17 mouse cellular contexts compared by ENCODE assay signal in the genomic region with DNA sequence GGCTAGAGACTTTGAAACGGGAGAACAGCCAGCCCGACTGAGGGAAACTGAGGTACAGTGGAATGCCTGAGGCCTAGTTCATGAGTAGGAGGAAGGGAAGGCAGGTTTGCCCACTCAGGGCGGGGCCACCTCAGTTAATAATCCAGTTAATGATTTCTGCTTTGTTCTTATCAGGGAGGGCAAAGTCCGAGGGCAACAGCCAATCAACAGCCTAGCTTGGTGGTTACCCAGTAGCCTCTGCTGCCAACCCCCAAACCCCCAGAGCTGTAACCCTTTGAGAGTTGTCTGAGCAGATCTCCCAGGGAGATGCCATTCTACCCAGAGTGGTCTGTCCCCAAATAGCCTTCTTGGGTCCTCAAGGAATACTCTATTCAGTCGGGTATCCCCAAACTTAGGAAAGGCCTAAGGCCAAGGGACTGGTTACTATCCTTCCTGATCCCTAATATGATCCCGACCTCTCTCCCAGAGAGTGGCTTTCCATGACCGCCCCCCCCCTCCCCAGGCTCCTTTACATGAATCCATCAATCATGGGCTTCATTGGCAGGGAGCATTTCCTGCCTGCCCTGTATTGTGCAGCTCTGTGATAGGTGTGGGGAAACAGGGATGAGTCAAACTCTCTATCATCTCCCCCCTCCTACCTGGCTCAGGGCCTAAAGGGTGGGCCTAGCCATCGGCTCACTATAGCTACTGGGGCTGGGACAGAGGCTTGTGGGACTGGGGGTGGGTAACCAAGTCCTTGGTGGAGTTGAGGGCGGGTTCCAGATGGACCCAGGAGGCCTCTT. TPM values are rescaled to one million over a fixed set of nuclear protein-coding genes. Genes with fewer than 3 reads are reported as not detected.
DNase-seq lines count a peak whose midpoint lies in the region; TF ChIP-seq lines count a peak whose summit lies in the region.
"Had no signal": no experiment of that assay in that cellular context is flagged by ENCODE, and none has a peak within 500 bp of the region (broad histone marks: within the 10 kb centered on the region; RNA-seq: fewer than 3 reads in every experiment).

No protein-coding gene starts in this region.

- TF ChIP-seq CTCF in kidney, adult 2 months (conservative IDR thresholded peaks at IDR 0.05; ENCODE audit: insufficient read depth, insufficient read length, low read depth, low read length) = no peak
- no peak for TF ChIP-seq CTCF in small intestine, adult 2 months (IDR thresholded peaks at IDR 0.05; ENCODE audit: extremely low read depth, insufficient read length, insufficient replicate concordance, low read depth, low read length)

- DNase-seq in NIH3T3 (ENCODE audit: low read depth) = peak; percentile 39
- DNase-seq in kidney, adult 2 months = peak; percentile 77
- peak; percentile 52 for DNase-seq in liver
- DNase-seq in gastrocnemius, adult 18-20 months (ENCODE audit: low spot score) = no peak
- DNase-seq in left cerebral cortex, postnatal 4 days = no peak
- no peak for DNase-seq in embryo, embryonic 10 days (ENCODE audit: low spot score)
- DNase-seq: adrenal gland, postnatal 25 days; cerebellum, postnatal 36 days; forebrain, postnatal 0 days; gastrocnemius, postnatal 14 days; lung, adult 18-20 months; thymus, adult 18-20 months had no signal

- no peaks in the 10 kb centered on the region for H3K27me3 ChIP-seq in kidney, adult 2 months (replicated peaks; ENCODE audit: control insufficient read depth, insufficient read depth, low read length)
- no peaks in the 10 kb centered on the region for H3K27me3 ChIP-seq in small intestine, adult 2 months (ENCODE audit: control insufficient read depth, insufficient read depth, low read length)

- no peaks in the 10 kb centered on the region; the same call in 1 of the 2 replicates for H3K4me1 ChIP-seq in kidney, adult 2 months (ENCODE audit: control insufficient read depth, insufficient read depth, low read length)
- H3K4me1 ChIP-seq in small intestine, adult 2 months (ENCODE audit: control insufficient read depth, insufficient read depth, insufficient read length, low read length) = peaks cover 30% of the 10 kb centered on the region

- TF ChIP-seq POLR2A in kidney, adult 2 months (IDR thresholded peaks at IDR 0.05; ENCODE audit: low read depth, low read length) = no peak
- TF ChIP-seq POLR2A in small intestine, adult 2 months (IDR thresholded peaks at IDR 0.05; ENCODE audit: low read depth, low read length) = no peak

- H3K4me3 ChIP-seq in kidney, adult 2 months (ENCODE audit: insufficient read depth, low read depth, low read length) = no peak overlapping the region
- no peak overlapping the region for H3K4me3 ChIP-seq in small intestine, adult 2 months (ENCODE audit: low read depth, low read length)
- H3K4me3 ChIP-seq: midbrain, embryonic 13.5 days; myocyte had no signal

- no peaks in the 10 kb centered on the region for H3K36me3 ChIP-seq in kidney, adult 2 months (ENCODE audit: control insufficient read depth, insufficient read depth, low read length)
- 0 out of 2 replicates have a peak, but pooled peaks cover 6% of the 10 kb centered on the region for H3K36me3 ChIP-seq in small intestine, adult 2 months (ENCODE audit: control insufficient read depth, insufficient read depth, low read length)
- H3K36me3 ChIP-seq: midbrain, embryonic 13.5 days had no signal

- 62% methylated on average over 9 of the region's 9 CpGs for WGBS in kidney, adult 2 months
- WGBS in small intestine, adult 2 months = 31% methylated on average over 9 of the region's 9 CpGs

- peak overlapping the region; percentile 29; the same call in 1 of the 2 replicates for H3K27ac ChIP-seq in kidney, adult 2 months (ENCODE audit: insufficient read depth, low read depth, low read length)
- peak overlapping the region; percentile 91 for H3K27ac ChIP-seq in small intestine, adult 2 months (ENCODE audit: insufficient read depth, low read depth, low read length)
- H3K27ac ChIP-seq: macrophage; midbrain, embryonic 13.5 days had no signal

- intact Hi-C loops in left cerebral cortex, postnatal 4 days (cut with DNase I) = no loop called here

RNA-seq across cellular contexts. Expression of a gene that starts 4.6 kb away (rescaled TPM):
- polyA plus RNA-seq in kidney, adult 2 months (2012; rRNA removed) = 18.8 and 24.5 TPM in 2 replicates
- polyA plus RNA-seq in small intestine, adult 2 months (2012; rRNA removed) = 58.3 and 65.5 TPM in 2 replicates
- not detected for total RNA-seq in gastrocnemius, adult 18-20 months (2021)
- 1 to 10 TPM; 1.6 to 1.8 TPM for total RNA-seq in left cerebral cortex, postnatal 4 days (2021)
- total RNA-seq: hematopoietic stem cell, adult 5-6 weeks had no signal

RNA-seq across cellular contexts. Expression of a gene that starts 32.0 kb away (rescaled TPM):
- polyA plus RNA-seq in kidney, adult 2 months (2012; rRNA removed) = 4.8 and 4.9 TPM in 2 replicates
- polyA plus RNA-seq in small intestine, adult 2 months (2012; rRNA removed) = 8.3 and 13.1 TPM in 2 replicates
- 1 to 10 TPM; 3.6 to 4.3 TPM for total RNA-seq in gastrocnemius, adult 18-20 months (2021)
- total RNA-seq in left cerebral cortex, postnatal 4 days (2021) = 10 to 100 TPM; 11.7 to 11.9 TPM

RNA-seq across cellular contexts. Expression of a gene that starts 32.2 kb away (rescaled TPM):
- polyA plus RNA-seq in kidney, adult 2 months (2012; rRNA removed) = 123 and 135 TPM in 2 replicates
- polyA plus RNA-seq in small intestine, adult 2 months (2012; rRNA removed) = 41.1 and 67.1 TPM in 2 replicates
- total RNA-seq in gastrocnemius, adult 18-20 months (2021) = 10 to 100 TPM; 83.7 to 89.8 TPM
- 100 to 1,000 TPM; 105 to 114 TPM for total RNA-seq in left cerebral cortex, postnatal 4 days (2021)

RNA-seq across cellular contexts. Expression of a gene that starts 53.3 kb away (rescaled TPM):
- polyA plus RNA-seq in kidney, adult 2 months (2012; rRNA removed) = 87.4 and 88.4 TPM in 2 replicates
- 8.5 and 11.6 TPM in 2 replicates for polyA plus RNA-seq in small intestine, adult 2 months (2012; rRNA removed)
- 1 to 10 TPM; 4.1 to 6.2 TPM for total RNA-seq in gastrocnemius, adult 18-20 months (2021)
- 100 to 1,000 TPM; 149 to 158 TPM for total RNA-seq in left cerebral cortex, postnatal 4 days (2021)

Comparison
In these comparisons a context has a peak if more than half of its experiments do, and no peak if none do; other contexts are left out.
1. DNase-seq: peak in NIH3T3 (single experiment), kidney, adult 2 months (single experiment) and liver (single experiment); none in gastrocnemius, adult 18-20 months (single experiment), left cerebral cortex, postnatal 4 days (single experiment) and embryo, embryonic 10 days (single experiment).